Mouse (Mus musculus) gastrocnemius, postnatal 10 days (tissue): ENCODE results near the gene Dcst2. TPM values are rescaled to one million over a fixed set of nuclear protein-coding genes. Genes with fewer than 3 reads are reported as not detected.

ENCODE experiments used
- DNase-seq: peaks from one replicate; pipeline ENCODE4 v3.0.0; 2021; ENCODE audit warnings: mixed read lengths
- total RNA-seq, 2 experiments: library from RNA; stranded (reverse); gene quantifications; 2 replicates each; pipeline ENCODE4 v1.2.3; 2021

Dcst2 gene
- total RNA-seq, 2 experiments from 2014 or later: not detected

GRCm38 (mm10) chr3:89411490-89412393 lies 50.0 kb downstream of the Dcst2 start, which contains the start of gene Flad1:
TSS of gene Flad1 (minus strand) at chr3:89411870.
- DNase-seq: peak; percentile 89

GRCm38 (mm10) chr3:89416158-89416557 lies 54.4 kb downstream of the Dcst2 start:
- DNase-seq: no peak

DNA sequence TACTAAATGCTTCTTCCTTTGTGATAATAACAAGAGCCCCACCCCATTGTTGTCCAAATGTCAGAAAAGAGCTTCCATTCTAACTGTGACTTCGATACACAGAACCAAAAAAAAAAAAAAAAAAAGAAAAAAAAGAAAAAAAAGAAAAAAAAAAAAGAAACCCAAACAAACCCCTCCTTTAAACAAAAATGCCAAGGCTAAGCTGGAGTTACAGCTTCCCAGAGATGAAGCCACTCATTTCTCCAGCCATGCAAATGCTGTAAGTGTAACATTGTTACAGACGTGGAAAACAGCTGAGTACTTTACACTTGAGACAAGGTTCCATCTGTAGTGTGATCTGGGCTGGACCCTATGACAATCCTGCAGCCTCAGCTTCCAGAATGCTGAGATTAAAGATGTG lies 55.4 kb downstream of the Dcst2 start:
- no peak for DNase-seq

- no peak for DNase-seq
Observed at GRCm38 (mm10) chr3:89417840-89418169, 56.0 kb downstream of the Dcst2 start.

- DNase-seq: peak; percentile 85
Observed at GRCm38 (mm10) chr3:89418170-89418860, 56.5 kb downstream of the Dcst2 start, which contains the start of the genes Cks1b and Shc1. TSS of gene Cks1b (minus strand) at chr3:89418383. TSS of gene Shc1 (plus strand) at chr3:89418443.

- DNase-seq: peak; percentile 83
Observed at GRCm38 (mm10) chr3:89418861-89419250, 57.1 kb downstream of the Dcst2 start.

DNA sequence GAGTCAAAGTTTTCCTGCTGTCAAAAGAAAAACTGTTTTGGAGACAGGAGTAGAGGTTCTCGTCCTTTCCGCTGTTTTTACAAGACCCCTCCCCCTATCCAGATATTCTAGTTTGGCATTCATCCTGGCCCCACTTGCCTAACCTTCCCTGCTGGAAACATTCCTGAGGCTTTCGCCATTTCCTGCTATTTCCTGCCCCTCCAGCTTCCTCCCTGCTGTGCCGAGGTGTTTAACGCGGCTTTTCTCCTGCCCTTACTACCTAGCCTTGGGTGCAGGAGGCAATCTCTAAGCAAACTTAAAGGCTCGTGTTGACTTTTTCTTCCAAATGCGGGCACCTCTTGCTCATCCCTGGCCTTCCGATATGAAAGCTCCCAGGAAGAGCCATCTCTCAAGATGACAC lies 57.8 kb downstream of the Dcst2 start:
- DNase-seq: peak; percentile 29

- DNase-seq: no peak
Observed at GRCm38 (mm10) chr3:89419981-89420380, 58.2 kb downstream of the Dcst2 start.

DNA sequence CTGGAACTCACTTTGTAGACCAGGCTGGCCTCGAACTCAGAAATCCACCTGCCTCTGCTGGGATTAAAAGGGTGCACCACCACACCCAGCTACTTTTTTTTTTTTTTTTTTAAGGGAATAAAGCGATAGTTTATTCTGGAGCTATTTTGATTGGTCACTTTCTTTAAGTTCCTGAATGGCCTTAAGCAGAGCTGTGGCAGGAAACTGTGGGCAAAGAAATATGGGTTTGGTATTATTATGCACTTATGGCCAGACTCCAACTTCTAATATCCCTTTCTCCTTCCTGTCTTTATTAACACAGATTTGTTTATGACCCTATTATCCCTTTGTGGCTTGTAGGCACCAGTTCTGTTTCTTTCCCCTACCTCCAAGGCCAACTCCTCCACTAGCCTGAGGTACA lies 58.6 kb downstream of the Dcst2 start:
- DNase-seq: no peak

DNA sequence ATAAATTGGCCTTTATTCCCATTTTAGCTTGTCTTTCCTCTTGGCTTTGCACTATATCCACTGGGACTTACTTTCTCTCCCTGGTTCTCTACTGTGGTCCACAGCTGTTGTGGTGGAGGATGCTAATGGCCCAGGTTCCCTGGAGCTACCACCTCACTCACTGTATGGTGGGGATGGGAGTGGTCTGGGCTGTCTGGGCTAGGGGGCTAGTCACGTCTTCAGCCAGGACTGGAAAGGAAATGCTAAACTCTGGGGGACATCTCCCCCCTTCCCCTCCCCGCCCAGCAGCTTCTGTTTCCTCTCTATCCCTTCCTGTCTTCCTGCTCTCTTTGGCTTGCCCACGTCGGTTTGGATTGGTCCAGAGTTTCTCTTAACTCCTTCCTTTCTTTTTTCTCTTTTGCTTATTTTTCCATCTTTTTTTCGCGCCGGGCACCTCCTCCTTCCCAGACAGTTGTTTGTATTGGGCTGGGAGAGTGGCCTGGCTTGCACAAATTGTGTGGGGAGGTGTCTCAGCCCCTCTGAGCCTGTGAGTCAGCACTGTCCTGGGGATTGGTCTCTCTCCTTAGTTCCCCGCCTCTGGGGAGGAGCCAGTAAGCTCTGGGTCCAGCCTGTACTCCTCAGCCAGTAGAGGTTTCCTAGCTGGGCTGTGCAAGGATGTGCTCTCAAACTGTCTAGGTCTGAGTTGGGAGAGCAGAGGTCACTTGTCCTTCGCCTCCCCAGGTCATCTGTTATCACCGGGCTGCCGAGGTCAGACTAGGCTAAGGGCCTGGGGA lies 59.4 kb downstream of the Dcst2 start:
- peak; percentile 76 for DNase-seq

- peak; percentile 43 for DNase-seq
Observed at GRCm38 (mm10) chr3:89421810-89422473, 60.2 kb downstream of the Dcst2 start.

DNA sequence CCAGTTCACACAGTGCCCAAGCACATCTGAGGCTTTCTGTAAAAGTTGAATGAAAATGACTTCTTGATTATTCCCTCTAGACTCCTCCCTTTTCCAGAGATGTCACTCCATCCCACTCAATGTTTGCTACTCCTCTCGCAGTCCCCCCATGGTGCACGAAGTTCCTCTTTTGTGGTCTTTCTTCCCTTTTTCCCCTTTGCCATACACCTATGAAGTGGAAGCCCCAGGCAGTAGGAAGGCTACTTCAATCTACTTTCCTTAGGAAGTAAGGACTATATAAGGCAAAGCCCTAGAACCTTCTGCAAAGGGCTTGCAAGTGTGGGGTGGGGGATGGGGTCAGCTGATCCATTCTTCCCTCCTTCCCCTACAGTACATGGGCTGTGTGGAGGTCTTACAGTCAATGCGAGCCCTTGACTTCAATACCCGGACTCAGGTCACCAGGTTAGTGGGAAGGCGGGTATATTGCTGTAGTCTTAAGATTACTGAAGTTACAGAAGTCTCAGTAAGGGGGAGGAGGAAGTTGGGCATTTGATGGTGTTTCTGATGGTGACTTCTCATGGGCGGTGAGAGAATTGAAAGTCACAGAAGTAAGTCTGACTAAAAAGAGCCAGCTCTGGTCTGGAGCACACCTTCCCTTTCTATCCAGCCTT lies 60.9 kb downstream of the Dcst2 start:
- no peak for DNase-seq

GRCm38 (mm10) chr3:89424416-89425140 lies 62.8 kb downstream of the Dcst2 start:
- DNase-seq: no peak

- no peak for DNase-seq
Observed at GRCm38 (mm10) chr3:89425141-89425525, 63.4 kb downstream of the Dcst2 start.

GRCm38 (mm10) chr3:89425876-89426275 lies 64.1 kb downstream of the Dcst2 start:
- no peak for DNase-seq

Other genes with a start within 250 kb of the Dcst2 start
- under 1 TPM in 1 of 2 experiments, not detected in 1; 0.41 TPM for gene Pklr, start 225.8 kb upstream of the Dcst2 start, total RNA-seq
- 1 to 10 TPM in 1 of 2 experiments, under 1 TPM in 1; 0.12 to 1.1 TPM for gene Hcn3, start 201.8 kb upstream of the Dcst2 start, total RNA-seq
- 10 to 100 TPM; 21.5 to 32.6 TPM for gene Clk2, start 197.2 kb upstream of the Dcst2 start, total RNA-seq
- 10 to 100 TPM; 36.7 to 40.0 TPM for gene Scamp3, start 184.5 kb upstream of the Dcst2 start, total RNA-seq
- 10 to 100 TPM; 11.1 to 12.9 TPM for gene Fam189b, start 178.8 kb upstream of the Dcst2 start, total RNA-seq
- 10 to 100 TPM; 20.6 to 24.5 TPM for gene Gba, start 159.0 kb upstream of the Dcst2 start, total RNA-seq
- 10 to 100 TPM; 46.2 to 61.5 TPM for gene Thbs3, start 146.8 kb upstream of the Dcst2 start, total RNA-seq
- gene Mtx1, start 134.9 kb upstream of the Dcst2 start, total RNA-seq: 10 to 100 TPM; 55.2 to 57.3 TPM
- under 1 TPM; 0.16 to 0.63 TPM for gene Muc1, start 132.9 kb upstream of the Dcst2 start, total RNA-seq
- gene Krtcap2, start 116.0 kb upstream of the Dcst2 start, total RNA-seq: 10 to 100 TPM; 78.1 to 93.1 TPM
- gene Trim46, start 115.7 kb upstream of the Dcst2 start, total RNA-seq: under 1 TPM; 0.70 to 0.86 TPM
- 10 to 100 TPM; 47.4 to 54.9 TPM for gene Dpm3, start 102.6 kb upstream of the Dcst2 start, total RNA-seq
- gene Slc50a1, start 91.4 kb upstream of the Dcst2 start, total RNA-seq: 10 to 100 TPM; 19.0 to 28.7 TPM
- gene Efna1, start 80.8 kb upstream of the Dcst2 start, total RNA-seq: 10 to 100 TPM; 21.1 to 26.3 TPM
- not detected for gene Efna3, start 39.0 kb upstream of the Dcst2 start, total RNA-seq
- gene Efna4, start 23.9 kb upstream of the Dcst2 start, total RNA-seq: 1 to 10 TPM in 1 of 2 experiments, under 1 TPM in 1; 0.82 to 1.9 TPM
- 10 to 100 TPM; 32.6 to 48.1 TPM for gene Adam15, start 12.0 kb upstream of the Dcst2 start, total RNA-seq
- gene Dcst1, start 3.3 kb downstream of the Dcst2 start, total RNA-seq: under 1 TPM; 0.12 to 0.14 TPM
- gene Zbtb7b, start 32.8 kb downstream of the Dcst2 start, total RNA-seq: 10 to 100 TPM; 19.1 to 21.8 TPM
- gene Lenep, start 40.8 kb downstream of the Dcst2 start, total RNA-seq: under 1 TPM; 0.59 to 0.73 TPM
- gene Flad1, start 49.9 kb downstream of the Dcst2 start, total RNA-seq: 10 to 100 TPM; 25.8 to 29.5 TPM
- 10 to 100 TPM; 19.7 to 22.3 TPM for gene Cks1b, start 56.4 kb downstream of the Dcst2 start, total RNA-seq
- gene Shc1, start 56.5 kb downstream of the Dcst2 start, total RNA-seq: 10 to 100 TPM; 50.0 to 57.8 TPM
- 10 to 100 TPM; 15.9 to 22.2 TPM for gene Pygo2, start 68.2 kb downstream of the Dcst2 start, total RNA-seq
- 100 to 1,000 TPM; 155 to 167 TPM for gene Pbxip1, start 74.7 kb downstream of the Dcst2 start, total RNA-seq
- gene Pmvk, start 92.6 kb downstream of the Dcst2 start, total RNA-seq: 1 to 10 TPM; 9.8 to 9.9 TPM
- 10 to 100 TPM in 1 of 2 experiments, 1 to 10 TPM in 1; 6.9 to 11.9 TPM for gene Kcnn3, start 158.2 kb downstream of the Dcst2 start, total RNA-seq